Mouse (Mus musculus) testis, adult 2 months (tissue): Measurements from ENCODE around the gene Tanc1.

Experiments
- CTCF ChIP-seq: fragments of 200-500 bp; IDR thresholded peaks from 2 replicates; pipeline ENCODE4 v1.5.1; 2012; ENCODE audit warnings: low read depth, mild to moderate bottlenecking, inconsistent platforms, low read length, moderate library complexity; ENCODE audit not compliant: control insufficient read depth, insufficient read depth, insufficient replicate concordance
- POLR2A ChIP-seq: fragments of 200-500 bp; IDR thresholded peaks from 2 replicates; pipeline ENCODE4 v1.6.1; 2012; ENCODE audit warnings: low read depth, mild to moderate bottlenecking, inconsistent platforms, low read length, moderate library complexity; ENCODE audit not compliant: control insufficient read depth

GRCm38 (mm10) chr2:59779355-59779754 lies 167.5 kb downstream of the Tanc1 start:
- TF ChIP-seq POLR2A (no peak), CTCF (no peak)
